Mouse (Mus musculus): Measurements from ENCODE around the gene S100a11. TPM values are rescaled to one million over a fixed set of nuclear protein-coding genes. Genes with fewer than 3 reads are reported as not detected.
A peak's percentile ranks its signal among the peaks of the same experiment; 100 is the strongest.
"Not testable (repeated sequence)": the region's sequence is repeated elsewhere in the genome, so short reads cannot be mapped to it uniquely, and the experiment has no call there.

Gene S100a11
- polyA plus RNA-seq, 1 experiment from 2014 or later = 946 TPM

DNA sequence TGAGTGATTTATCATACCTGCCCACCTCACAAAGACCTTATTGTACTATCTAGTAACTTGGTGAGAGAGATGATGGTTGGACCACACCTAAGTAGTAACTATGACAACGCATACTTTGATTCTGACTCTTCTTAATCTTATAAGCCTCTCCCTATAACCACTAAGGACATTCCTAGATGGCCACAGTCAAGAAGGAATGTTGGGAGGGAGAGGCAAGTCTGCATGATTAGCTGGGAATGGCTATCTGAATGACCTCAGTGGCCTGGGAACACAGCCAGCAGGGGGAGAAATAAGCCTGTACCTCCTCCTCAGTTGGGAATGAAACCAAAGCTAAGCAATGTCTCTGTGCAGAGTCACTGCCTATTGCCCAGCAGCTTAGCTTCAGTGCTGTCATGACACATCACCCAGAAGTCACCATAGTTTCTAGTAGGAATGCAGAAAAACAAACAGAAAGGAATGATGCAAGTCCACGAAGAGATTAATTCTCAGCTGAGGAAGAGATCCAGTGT, 16.8 kb downstream of the S100a11 start:
- no peak overlapping the region for H3K4me3 ChIP-seq (ENCODE audit: low read depth, low read length)
- no peak overlapping the region for H3K27ac ChIP-seq (ENCODE audit: low read depth)
- ATAC-seq (replicated peaks; ENCODE audit: low FRiP score, low TSS enrichment, low read depth) (peak; percentile 70; the same call in 1 of the 2 replicates), DNase-seq (ENCODE audit: low spot score) (peak; percentile 52)
- H3K27me3 ChIP-seq (replicated peaks; ENCODE audit: control insufficient read depth, insufficient read depth, low read length) = no peaks in the 10 kb centered on the region
- H3K9me3 ChIP-seq (ENCODE audit: control insufficient read depth, low read length) = 0 out of 2 replicates have a peak, but pooled peaks cover 3% of the 10 kb centered on the region
- H3K4me1 ChIP-seq (replicated peaks; ENCODE audit: control insufficient read depth, insufficient read depth, low read length) = no peaks in the 10 kb centered on the region
- no peak overlapping the region for H3K4me2 ChIP-seq (ENCODE audit: low read length)
- no peaks in the 10 kb centered on the region for H3K36me3 ChIP-seq (ENCODE audit: control insufficient read depth, insufficient read depth, low read length)
- WGBS = 54% methylated on average over 2 of the region's 2 CpGs
- H3K9ac ChIP-seq (ENCODE audit: low read length) = no peak overlapping the region

GRCm38 (mm10) chr3:93538486-93538885, 18.2 kb downstream of the S100a11 start:
- DNase-seq (ENCODE audit: low spot score) (no peak), ATAC-seq (replicated peaks; ENCODE audit: low FRiP score, low TSS enrichment, low read depth) (no peak)
- Histone ChIP-seq H3K27me3 (replicated peaks; ENCODE audit: control insufficient read depth, insufficient read depth, low read length) (no peaks in the 10 kb centered on the region), H3K9me3 (ENCODE audit: control insufficient read depth, low read length) (no peaks in the 10 kb centered on the region), H3K4me1 (replicated peaks; ENCODE audit: control insufficient read depth, insufficient read depth, low read length) (no peaks in the 10 kb centered on the region), H3K36me3 (ENCODE audit: control insufficient read depth, insufficient read depth, low read length) (no peaks in the 10 kb centered on the region), H3K9ac (ENCODE audit: low read length) (no peak overlapping the region), H3K4me2 (ENCODE audit: low read length) (no peak overlapping the region), H3K27ac (ENCODE audit: low read depth) (no peak overlapping the region), H3K4me3 (ENCODE audit: low read depth, low read length) (no peak overlapping the region)
- 73% methylated on average over 2 of the region's 2 CpGs for WGBS

- no peak overlapping the region for H3K4me2 ChIP-seq (ENCODE audit: low read length)
- no peak for DNase-seq (ENCODE audit: low spot score)
- no peak overlapping the region for H3K4me3 ChIP-seq (ENCODE audit: low read depth, low read length)
- no peak overlapping the region for H3K27ac ChIP-seq (ENCODE audit: low read depth)
- H3K9me3 ChIP-seq (ENCODE audit: control insufficient read depth, low read length) = no peaks in the 10 kb centered on the region
- ATAC-seq (replicated peaks; ENCODE audit: low FRiP score, low TSS enrichment, low read depth) = no peak
- H3K4me1 ChIP-seq (replicated peaks; ENCODE audit: control insufficient read depth, insufficient read depth, low read length) = no peaks in the 10 kb centered on the region
- no peaks in the 10 kb centered on the region for H3K36me3 ChIP-seq (ENCODE audit: control insufficient read depth, insufficient read depth, low read length)
- 81% methylated on average over 2 of the region's 2 CpGs for WGBS
- H3K9ac ChIP-seq (ENCODE audit: low read length) = no peak overlapping the region
- H3K27me3 ChIP-seq (replicated peaks; ENCODE audit: control insufficient read depth, insufficient read depth, low read length) = no peaks in the 10 kb centered on the region
Measured at GRCm38 (mm10) chr3:93541501-93541900, 21.2 kb downstream of the S100a11 start.

DNA sequence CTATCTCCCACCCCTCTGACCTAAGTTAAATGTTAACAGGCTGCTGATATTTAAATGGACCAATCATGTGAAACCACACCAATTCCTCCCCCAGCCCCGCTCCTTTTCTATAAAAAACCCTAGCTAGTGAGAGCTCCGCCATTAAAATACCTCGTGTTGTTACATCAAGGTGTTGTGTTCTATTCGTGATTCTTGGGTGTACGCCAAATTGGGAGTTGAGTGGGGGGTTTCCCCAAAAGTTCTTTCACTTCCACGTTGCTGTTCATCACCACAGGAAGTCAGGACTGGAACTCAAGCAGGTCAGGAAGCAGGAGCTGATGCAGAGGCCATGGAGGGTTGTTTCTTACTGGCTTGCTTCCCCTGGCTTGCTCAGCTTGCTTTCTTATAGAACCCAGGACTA, 23.9 kb downstream of the S100a11 start:
- ATAC-seq (replicated peaks; ENCODE audit: low FRiP score, low TSS enrichment, low read depth); DNase-seq (ENCODE audit: low spot score): not testable (repeated sequence)
- WGBS = 83% methylated on average over 6 of the region's 6 CpGs

GRCm38 (mm10) chr3:93547099-93547648, 26.9 kb downstream of the S100a11 start:
- Histone ChIP-seq H3K9ac (ENCODE audit: low read length) (no peak overlapping the region), H3K27ac (ENCODE audit: low read depth) (no peak overlapping the region), H3K4me3 (ENCODE audit: low read depth, low read length) (no peak overlapping the region), H3K27me3 (replicated peaks; ENCODE audit: control insufficient read depth, insufficient read depth, low read length) (no peaks in the 10 kb centered on the region), H3K4me1 (replicated peaks; ENCODE audit: control insufficient read depth, insufficient read depth, low read length) (no peaks in the 10 kb centered on the region), H3K36me3 (ENCODE audit: control insufficient read depth, insufficient read depth, low read length) (no peaks in the 10 kb centered on the region), H3K9me3 (ENCODE audit: control insufficient read depth, low read length) (no peaks in the 10 kb centered on the region), H3K4me2 (ENCODE audit: low read length) (no peak overlapping the region)
- 37% methylated on average over 7 of the region's 7 CpGs for WGBS
- ATAC-seq (replicated peaks; ENCODE audit: low FRiP score, low TSS enrichment, low read depth) (peak; percentile 36; the same call in 1 of the 2 replicates), DNase-seq (ENCODE audit: low spot score) (peak; percentile 93)

More for the DNA sequence above, 23.9 kb downstream of the S100a11 start:
- H3K27ac ChIP-seq (ENCODE audit: low read depth); H3K9me3 ChIP-seq (ENCODE audit: control insufficient read depth, low read length); H3K9ac ChIP-seq (ENCODE audit: low read length); H3K4me3 ChIP-seq (ENCODE audit: low read depth, low read length); H3K36me3 ChIP-seq (ENCODE audit: control insufficient read depth, insufficient read depth, low read length); H3K4me1 ChIP-seq (replicated peaks; ENCODE audit: control insufficient read depth, insufficient read depth, low read length); H3K4me2 ChIP-seq (ENCODE audit: low read length); H3K27me3 ChIP-seq (replicated peaks; ENCODE audit: control insufficient read depth, insufficient read depth, low read length): not testable (repeated sequence)

DNA sequence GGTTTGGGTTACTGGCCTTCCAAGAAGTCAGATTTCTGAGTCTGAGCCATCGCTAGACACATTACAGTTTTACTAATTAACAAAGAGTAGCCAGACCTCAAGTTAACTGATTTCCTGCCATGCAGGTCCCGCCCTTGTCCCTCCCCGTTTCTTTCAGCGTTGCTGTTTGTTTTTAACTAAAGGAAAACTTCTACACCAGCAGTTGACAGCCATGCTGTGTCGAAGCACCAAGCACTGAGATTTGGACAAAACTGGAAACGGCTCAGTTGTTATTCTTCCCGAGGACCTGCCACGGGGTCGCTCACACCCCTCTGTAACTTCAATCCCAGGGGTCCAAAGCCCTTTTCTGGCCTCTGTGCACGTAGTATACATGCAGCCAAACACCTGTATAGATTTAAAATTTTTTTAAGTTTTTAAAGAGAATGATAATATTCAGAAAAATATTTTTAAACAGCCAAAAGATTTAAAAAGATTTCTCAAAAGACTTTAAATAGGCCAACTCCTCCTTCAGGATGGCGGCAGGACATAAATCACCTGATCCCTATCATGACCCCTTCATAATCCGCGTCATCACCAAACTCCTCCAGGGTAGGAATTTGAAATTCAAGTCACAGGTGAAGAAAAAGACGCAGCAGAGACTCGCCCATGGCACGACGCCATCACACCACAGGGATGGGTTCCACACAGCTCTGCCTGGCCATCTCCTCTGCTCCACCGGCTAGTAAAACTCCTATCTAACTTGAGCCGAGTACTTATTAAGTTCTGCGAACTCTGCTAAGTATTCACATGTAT, 27.7 kb downstream of the S100a11 start:
- Histone ChIP-seq H3K4me2 (ENCODE audit: low read length) (no peak overlapping the region), H3K4me1 (replicated peaks; ENCODE audit: control insufficient read depth, insufficient read depth, low read length) (no peaks in the 10 kb centered on the region), H3K9ac (ENCODE audit: low read length) (no peak overlapping the region), H3K36me3 (ENCODE audit: control insufficient read depth, insufficient read depth, low read length) (no peaks in the 10 kb centered on the region), H3K9me3 (ENCODE audit: control insufficient read depth, low read length) (no peaks in the 10 kb centered on the region), H3K27me3 (replicated peaks; ENCODE audit: control insufficient read depth, insufficient read depth, low read length) (no peaks in the 10 kb centered on the region), H3K27ac (ENCODE audit: low read depth) (no peak overlapping the region), H3K4me3 (ENCODE audit: low read depth, low read length) (no peak overlapping the region)
- ATAC-seq (replicated peaks; ENCODE audit: low FRiP score, low TSS enrichment, low read depth) = no peak
- WGBS = 79% methylated on average over 20 of the region's 20 CpGs
- DNase-seq (ENCODE audit: low spot score) = no peak

- ATAC-seq (replicated peaks; ENCODE audit: low FRiP score, low TSS enrichment, low read depth) (no peak), DNase-seq (ENCODE audit: low spot score) (no peak)
- Histone ChIP-seq H3K9ac (ENCODE audit: low read length) (no peak overlapping the region), H3K4me3 (ENCODE audit: low read depth, low read length) (no peak overlapping the region), H3K36me3 (ENCODE audit: control insufficient read depth, insufficient read depth, low read length) (no peaks in the 10 kb centered on the region), H3K4me1 (replicated peaks; ENCODE audit: control insufficient read depth, insufficient read depth, low read length) (no peaks in the 10 kb centered on the region), H3K9me3 (ENCODE audit: control insufficient read depth, low read length) (no peaks in the 10 kb centered on the region), H3K27me3 (replicated peaks; ENCODE audit: control insufficient read depth, insufficient read depth, low read length) (no peaks in the 10 kb centered on the region), H3K4me2 (ENCODE audit: low read length) (no peak overlapping the region), H3K27ac (ENCODE audit: low read depth) (no peak overlapping the region)
- 74% methylated on average over 6 of the region's 6 CpGs for WGBS
Measured at GRCm38 (mm10) chr3:93548541-93549266, 28.4 kb downstream of the S100a11 start.

- Histone ChIP-seq H3K4me2 (ENCODE audit: low read length) (no peak overlapping the region), H3K27ac (ENCODE audit: low read depth) (no peak overlapping the region), H3K36me3 (ENCODE audit: control insufficient read depth, insufficient read depth, low read length) (no peaks in the 10 kb centered on the region), H3K27me3 (replicated peaks; ENCODE audit: control insufficient read depth, insufficient read depth, low read length) (no peaks in the 10 kb centered on the region), H3K9ac (ENCODE audit: low read length) (no peak overlapping the region), H3K4me1 (replicated peaks; ENCODE audit: control insufficient read depth, insufficient read depth, low read length) (peaks cover 4% of the 10 kb centered on the region), H3K9me3 (ENCODE audit: control insufficient read depth, low read length) (no peaks in the 10 kb centered on the region), H3K4me3 (ENCODE audit: low read depth, low read length) (no peak overlapping the region)
- DNase-seq (ENCODE audit: low spot score) (no peak), ATAC-seq (replicated peaks; ENCODE audit: low FRiP score, low TSS enrichment, low read depth) (no peak)
- WGBS = 67% methylated on average over 4 of the region's 4 CpGs
Measured at GRCm38 (mm10) chr3:93549986-93550385, 29.7 kb downstream of the S100a11 start.

Measured in intestine, embryonic 14.5 days (tissue).